Mouse (Mus musculus): ENCODE measurements around the gene Glp1r. TPM values are rescaled to one million over a fixed set of nuclear protein-coding genes. Genes with fewer than 3 reads are reported as not detected.

The Glp1r gene
- total RNA-seq (2021): not detected
- long read RNA-seq, experiment 1: 0 reads
- long read RNA-seq, experiment 2: 0 reads

- DNase-seq: no peak
These were observed at the start of gene Glp1r for GRCm38 (mm10) chr17:30901627-30902026. Gene Glp1r, plus strand, starts transcription at chr17:30901817.

- DNase-seq: no peak
These were observed 49.3 kb upstream of the Glp1r start for GRCm38 (mm10) chr17:30852345-30852744.

GRCm38 (mm10) chr17:30857347-30857746, 44.3 kb upstream of the Glp1r start:
- DNase-seq: no peak

- DNase-seq: no peak
These were observed 42.9 kb upstream of the Glp1r start for GRCm38 (mm10) chr17:30858586-30859259.

- DNase-seq: no peak
These were observed 41.5 kb upstream of the Glp1r start for GRCm38 (mm10) chr17:30859989-30860585.

- DNase-seq: no peak
These were observed 41.0 kb upstream of the Glp1r start for GRCm38 (mm10) chr17:30860606-30861005.

- DNase-seq: no peak
These were observed 35.3 kb upstream of the Glp1r start for GRCm38 (mm10) chr17:30866281-30866680.

- no peak for DNase-seq
These were observed 34.7 kb upstream of the Glp1r start for GRCm38 (mm10) chr17:30866966-30867365.

GRCm38 (mm10) chr17:30871040-30871439, 30.6 kb upstream of the Glp1r start:
- DNase-seq: no peak

- no peak for DNase-seq
These were observed 27.3 kb upstream of the Glp1r start for GRCm38 (mm10) chr17:30874276-30874675.

- no peak for DNase-seq
These were observed 24.2 kb upstream of the Glp1r start for GRCm38 (mm10) chr17:30877456-30877855.

- DNase-seq: no peak
These were observed 23.0 kb upstream of the Glp1r start for GRCm38 (mm10) chr17:30878626-30879025.

- no peak for DNase-seq
These were observed 21.2 kb upstream of the Glp1r start for GRCm38 (mm10) chr17:30880391-30880790.

- no peak for DNase-seq
These were observed 20.6 kb upstream of the Glp1r start for GRCm38 (mm10) chr17:30881001-30881400.

- no peak for DNase-seq
These were observed 19.4 kb upstream of the Glp1r start for GRCm38 (mm10) chr17:30882206-30882605.

GRCm38 (mm10) chr17:30883534-30883933, 18.1 kb upstream of the Glp1r start:
- no peak for DNase-seq

GRCm38 (mm10) chr17:30892086-30892485, 9.5 kb upstream of the Glp1r start:
- DNase-seq: no peak

GRCm38 (mm10) chr17:30892730-30893129, 8.9 kb upstream of the Glp1r start:
- DNase-seq: no peak

GRCm38 (mm10) chr17:30897075-30897474, 4.5 kb upstream of the Glp1r start:
- no peak for DNase-seq

GRCm38 (mm10) chr17:30904096-30904495, 2.5 kb downstream of the Glp1r start:
- no peak for DNase-seq

- DNase-seq: no peak
These were observed 6.0 kb downstream of the Glp1r start for GRCm38 (mm10) chr17:30907577-30907976.

- no peak for DNase-seq
These were observed 9.5 kb downstream of the Glp1r start for GRCm38 (mm10) chr17:30910866-30911731.

GRCm38 (mm10) chr17:30911732-30912088, 10.1 kb downstream of the Glp1r start:
- DNase-seq: no peak

All from gastrocnemius, postnatal 25 days (tissue).